In genomic region chr1:132125249-132125648, GRCm38 (mm10) we compare ENCODE assay signal across 9 mouse cellular contexts. TPM values are rescaled to one million over a fixed set of nuclear protein-coding genes. Genes with fewer than 3 reads are reported as not detected.
DNase-seq lines count a peak whose midpoint lies in the region; ATAC-seq and TF ChIP-seq lines count a peak whose summit lies in the region.
"Had no signal": no experiment of that assay in that cellular context is flagged by ENCODE, and none has a peak within 500 bp of the region (broad histone marks: within the 10 kb centered on the region; RNA-seq: fewer than 3 reads in every experiment).

No protein-coding gene starts in this region.

- intact Hi-C loops in heart, postnatal 36 days (cut with DNase I): no loop called here

- no peak overlapping the region for H3K4me3 ChIP-seq in heart, embryonic 10.5 days
- no peak overlapping the region for H3K4me3 ChIP-seq in stomach, embryonic 15.5 days (replicated peaks)
- no peak overlapping the region for H3K4me3 ChIP-seq in stomach, postnatal 0 days (ENCODE audit: low read depth, low read length)
- H3K4me3 ChIP-seq: hindbrain, embryonic 15.5 days had no signal

- no peaks in the 10 kb centered on the region for H3K9me3 ChIP-seq in heart, embryonic 10.5 days
- no peaks in the 10 kb centered on the region for H3K9me3 ChIP-seq in stomach, embryonic 15.5 days
- H3K9me3 ChIP-seq in stomach, postnatal 0 days (ENCODE audit: control insufficient read depth, low read length): no peaks in the 10 kb centered on the region
- H3K9me3 ChIP-seq: hindbrain, embryonic 15.5 days had no signal

- 57% methylated on average over 4 of the region's 4 CpGs for WGBS in heart, embryonic 10.5 days
- WGBS in stomach, embryonic 15.5 days: 39% methylated on average over 4 of the region's 4 CpGs
- 49% methylated on average over 4 of the region's 4 CpGs for WGBS in stomach, postnatal 0 days

- no peak for TF ChIP-seq EP300 in stomach, postnatal 0 days (optimal IDR thresholded peaks at IDR 0.05)

- no peak; the same call in 1 of the 2 replicates for ATAC-seq in stomach, embryonic 15.5 days (ENCODE audit: insufficient read depth, low FRiP score, low read depth)
- ATAC-seq in stomach, postnatal 0 days (ENCODE audit: low FRiP score, low TSS enrichment): no peak; the same call in 1 of the 2 replicates

- TF ChIP-seq CTCF in stomach, postnatal 0 days (IDR thresholded peaks at IDR 0.05; ENCODE audit: low read depth): no peak

- H3K4me2 ChIP-seq in stomach, embryonic 15.5 days: no peak overlapping the region
- no peak overlapping the region for H3K4me2 ChIP-seq in stomach, postnatal 0 days (replicated peaks; ENCODE audit: low read depth)
- H3K4me2 ChIP-seq: hindbrain, embryonic 15.5 days had no signal

- H3K27ac ChIP-seq in heart, embryonic 10.5 days: peak overlapping the region; percentile 48; the same call in 1 of the 2 replicates
- peak overlapping the region; percentile 57; the same call in 1 of the 2 replicates for H3K27ac ChIP-seq in stomach, embryonic 15.5 days
- no peak overlapping the region for H3K27ac ChIP-seq in stomach, postnatal 0 days (replicated peaks)
- H3K27ac ChIP-seq: hindbrain, embryonic 15.5 days had no signal

- H3K9ac ChIP-seq in stomach, embryonic 15.5 days: no peak overlapping the region
- H3K9ac ChIP-seq in stomach, postnatal 0 days (ENCODE audit: low read length): no peak overlapping the region
- H3K9ac ChIP-seq: hindbrain, embryonic 15.5 days had no signal

- DNase-seq in heart, embryonic 10.5 days (ENCODE audit: low spot score): no peak
- no peak for DNase-seq in heart, postnatal 36 days
- no peak for DNase-seq in stomach, postnatal 0 days (ENCODE audit: low spot score)
- peak; percentile 57 to 78 for DNase-seq in kidney, postnatal 25 days
- DNase-seq in adipocyte (ENCODE audit: low spot score) (no peak), MN1 (ENCODE audit: low spot score) (no peak)
- DNase-seq in right cerebral cortex, postnatal 4 days: no peak

- H3K36me3 ChIP-seq in heart, embryonic 10.5 days: no peaks in the 10 kb centered on the region
- H3K36me3 ChIP-seq in stomach, embryonic 15.5 days: no peaks in the 10 kb centered on the region
- H3K36me3 ChIP-seq in stomach, postnatal 0 days (ENCODE audit: control insufficient read depth, insufficient read depth, low read length): no peaks in the 10 kb centered on the region
- H3K36me3 ChIP-seq: hindbrain, embryonic 15.5 days had no signal

- H3K27me3 ChIP-seq in heart, embryonic 10.5 days (ENCODE audit: insufficient read depth, poor library complexity, severe bottlenecking): no peaks in the 10 kb centered on the region; the same call in 1 of the 2 replicates
- H3K27me3 ChIP-seq in stomach, embryonic 15.5 days (replicated peaks): no peaks in the 10 kb centered on the region
- H3K27me3 ChIP-seq in stomach, postnatal 0 days (ENCODE audit: control insufficient read depth, insufficient read depth, low read length): no peaks in the 10 kb centered on the region
- H3K27me3 ChIP-seq: hindbrain, embryonic 15.5 days had no signal

- peaks cover 33% of the 10 kb centered on the region for H3K4me1 ChIP-seq in heart, embryonic 10.5 days
- H3K4me1 ChIP-seq in stomach, embryonic 15.5 days: peaks cover 25% of the 10 kb centered on the region
- no peaks in the 10 kb centered on the region for H3K4me1 ChIP-seq in stomach, postnatal 0 days (replicated peaks; ENCODE audit: control insufficient read depth, insufficient read depth)

RNA-seq across cellular contexts. Expression of gene Cdk18, which starts 14.2 kb away (rescaled TPM):
- 6.8 and 6.9 TPM in 2 replicates for polyA plus RNA-seq in heart, embryonic 10.5 days (2016; fragmentation: Nextera tagmentation; extraction: Ambion mirVana)
- total RNA-seq in heart, postnatal 36 days (2021): 10 to 100 TPM; 16.5 to 17.9 TPM
- 7.2 and 9.7 TPM in 2 replicates for polyA plus RNA-seq in stomach, embryonic 15.5 days (2015; fragmentation: Nextera tagmentation; extraction: Ambion mirVana)
- polyA plus RNA-seq in stomach, postnatal 0 days (2015; fragmentation: Nextera tagmentation; extraction: Ambion mirVana): 9.7 and 14.5 TPM in 2 replicates

RNA-seq across cellular contexts. Expression of gene Mfsd4a, which starts 57.4 kb away (rescaled TPM):
- 7.3 and 12.0 TPM in 2 replicates for polyA plus RNA-seq in heart, embryonic 10.5 days (2016; fragmentation: Nextera tagmentation; extraction: Ambion mirVana)
- 1 to 10 TPM; 1.4 to 2.3 TPM for total RNA-seq in heart, postnatal 36 days (2021)
- polyA plus RNA-seq in stomach, embryonic 15.5 days (2015; fragmentation: Nextera tagmentation; extraction: Ambion mirVana): 9.8 and 11.9 TPM in 2 replicates
- polyA plus RNA-seq in stomach, postnatal 0 days (2015; fragmentation: Nextera tagmentation; extraction: Ambion mirVana): 16.7 TPM in 2 replicates

Comparison
In these comparisons a context has a peak if more than half of its experiments do, and no peak if none do; other contexts are left out.
1. DNase-seq: peak in kidney, postnatal 25 days (2 of 2); none in heart, embryonic 10.5 days (single experiment), heart, postnatal 36 days (0 of 2), stomach, postnatal 0 days (single experiment), adipocyte (single experiment), right cerebral cortex, postnatal 4 days (single experiment) and MN1 (single experiment).